Mouse (Mus musculus) gonadal fat pad, adult 2 months (tissue): ENCODE results near the gene Gon4l. TPM values are rescaled to one million over a fixed set of nuclear protein-coding genes. Genes with fewer than 3 reads are reported as not detected.
"Not testable (repeated sequence)": the region's sequence is repeated elsewhere in the genome, so short reads cannot be mapped to it uniquely, and the experiment has no call there.

Source experiments
- DNase-seq: peaks from one replicate; pipeline ENCODE4 v3.0.0-alpha.2; 2012; ENCODE audit warnings: low read depth
- polyA plus RNA-seq: library from polyadenylated mRNA; depleted of rRNA; stranded (reverse); fragments of >200 nt; gene quantifications from 2 replicates; pipeline ENCODE4 v1.2.3, GENCODE M21; 2012; rRNA removed

Gon4l gene
- 13.3 and 14.3 TPM in 2 replicates for polyA plus RNA-seq

DNA sequence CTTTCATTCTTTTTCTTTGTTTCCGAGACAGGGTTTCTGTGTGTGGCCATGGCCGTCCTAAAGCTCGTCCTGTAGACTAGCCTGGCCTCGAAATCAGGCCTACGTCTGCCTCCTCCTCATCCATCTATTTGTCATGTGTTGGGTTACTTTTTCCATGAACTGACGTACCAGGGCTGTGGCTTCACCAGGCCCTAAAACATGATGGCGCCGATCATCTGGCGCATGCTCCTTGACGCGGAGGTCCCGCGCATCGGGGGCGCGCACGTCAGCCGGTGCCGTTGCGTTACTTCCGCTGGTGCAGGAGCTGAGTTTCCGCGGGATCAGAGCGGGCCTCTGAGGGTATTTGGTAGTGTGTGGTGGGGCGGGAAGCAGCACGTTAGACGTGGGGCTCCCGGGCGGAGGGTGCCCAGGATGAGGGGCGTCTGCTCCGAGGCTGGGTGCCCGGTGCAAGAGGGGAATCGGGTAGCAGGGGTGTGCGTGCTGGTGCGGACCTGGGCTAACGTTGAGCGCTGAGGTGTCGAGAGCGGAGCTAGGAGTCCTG, at the start of gene Gon4l:
TSS of gene Gon4l (plus strand) at position 281 of the 541 bp plus-strand sequence.
- not testable (repeated sequence) for DNase-seq

DNA sequence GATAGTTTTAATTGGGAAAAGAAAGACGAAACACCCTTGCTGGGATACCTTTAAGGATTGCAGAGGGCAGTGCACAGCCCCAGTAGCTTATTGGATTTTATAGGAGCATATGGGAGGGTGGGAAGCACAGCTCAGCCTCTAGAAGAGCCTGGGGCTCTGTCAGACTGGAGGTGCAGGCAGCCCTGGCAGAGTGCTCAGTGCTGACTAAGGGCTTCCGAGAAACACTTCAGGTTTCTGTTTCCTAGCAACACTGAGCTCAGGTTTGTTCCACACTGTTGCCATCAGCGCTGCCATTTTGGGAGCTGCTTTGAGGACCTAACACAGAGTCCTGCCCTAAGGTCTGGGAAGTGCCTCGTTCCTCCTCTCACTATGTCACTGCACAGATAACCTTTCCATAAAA, 48.7 kb upstream of the Gon4l start:
- not testable (repeated sequence) for DNase-seq

DNA sequence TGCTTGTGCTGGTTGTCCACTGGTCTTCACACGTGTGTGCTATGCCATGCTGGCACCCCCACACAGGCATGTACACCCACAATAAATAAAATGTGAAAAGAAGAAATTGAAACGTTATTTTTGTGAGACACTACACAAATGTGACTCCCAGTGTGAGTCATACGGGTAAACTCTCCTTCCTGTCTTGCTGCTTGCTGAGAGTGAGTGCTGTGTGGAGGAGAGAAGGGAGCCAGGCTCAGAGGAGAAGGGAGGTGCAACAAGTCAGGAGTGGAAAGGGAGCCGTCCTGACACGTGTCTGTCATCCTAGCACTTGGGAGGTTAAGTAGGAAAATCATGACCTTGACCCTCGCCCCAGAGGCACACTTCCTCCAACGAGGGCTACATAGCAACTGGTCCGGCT, 48.2 kb upstream of the Gon4l start:
- DNase-seq: not testable (repeated sequence)

DNA sequence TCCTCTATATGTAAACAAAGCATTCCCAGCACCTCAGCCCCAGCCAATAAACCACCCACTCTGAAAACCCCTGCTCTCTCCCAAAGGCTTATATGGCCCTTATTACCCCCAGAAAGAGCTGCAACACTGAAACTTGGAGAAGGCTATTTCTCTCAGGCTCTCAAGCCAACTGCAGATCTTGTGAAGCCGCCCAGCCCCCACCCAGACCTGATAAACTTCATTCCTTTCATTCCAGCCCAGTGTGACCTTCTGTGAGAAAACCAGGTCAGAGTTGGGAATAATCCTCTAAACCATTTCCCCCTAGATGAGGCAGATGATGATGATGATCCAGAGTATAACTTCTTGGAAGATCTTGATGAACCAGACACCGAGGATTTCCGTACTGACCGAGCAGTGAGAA, 47.0 kb upstream of the Gon4l start:
- DNase-seq: not testable (repeated sequence)

GRCm38 (mm10) chr3:88797507-88797906, 37.5 kb upstream of the Gon4l start:
- not testable (repeated sequence) for DNase-seq

- no peak for DNase-seq
These were observed 31.0 kb upstream of the Gon4l start for GRCm38 (mm10) chr3:88803910-88804540.

- DNase-seq: no peak
These were observed 9.3 kb upstream of the Gon4l start for GRCm38 (mm10) chr3:88825710-88826109.

GRCm38 (mm10) chr3:88827231-88827630, 7.8 kb upstream of the Gon4l start:
- DNase-seq: no peak

DNA sequence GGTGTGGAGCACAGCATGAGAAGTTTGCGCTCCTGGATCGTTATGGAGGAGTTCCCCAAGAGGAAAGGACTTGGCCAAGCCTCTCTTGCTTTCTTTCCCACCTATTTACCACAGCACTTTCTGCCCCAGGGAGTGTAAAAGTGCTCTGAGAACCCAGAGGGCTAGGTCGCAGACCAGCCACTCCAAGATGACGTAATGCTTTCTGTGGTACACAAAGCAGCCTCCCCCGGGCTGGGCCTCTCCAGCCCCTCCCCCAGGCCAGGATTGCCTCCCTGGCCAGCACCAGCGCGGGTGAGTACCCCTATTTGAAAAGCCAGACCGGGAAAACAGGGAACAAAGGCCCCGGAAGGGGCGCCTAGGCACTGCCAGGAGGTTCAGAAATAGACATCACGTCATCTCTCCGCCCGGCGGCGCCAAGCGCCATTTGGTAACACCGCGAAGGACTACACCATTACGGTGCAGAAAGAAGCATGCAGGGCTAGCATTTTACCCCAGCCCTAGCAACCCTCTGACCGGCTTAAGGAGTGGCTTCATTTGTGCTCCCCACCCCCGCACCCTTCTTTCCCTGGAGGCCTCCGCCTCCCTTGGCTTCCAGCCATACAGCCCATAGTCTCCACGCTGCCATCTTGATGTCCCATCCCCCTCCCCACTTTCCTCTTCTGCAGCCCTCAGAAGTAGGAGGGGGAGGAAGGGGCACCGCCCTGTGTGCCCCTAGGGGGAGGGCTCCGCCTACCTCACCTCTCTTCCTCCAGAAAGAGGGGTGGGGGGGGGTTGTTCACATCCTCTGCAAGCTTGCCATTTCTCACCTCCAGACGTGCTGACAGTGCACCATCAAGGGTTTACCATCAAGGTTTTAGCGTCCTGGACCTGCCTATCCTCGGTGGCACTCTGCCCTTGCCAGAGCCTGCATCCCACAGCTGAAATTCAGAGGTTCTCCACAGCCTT, 3.6 kb upstream of the Gon4l start:
- DNase-seq: not testable (repeated sequence)

DNA sequence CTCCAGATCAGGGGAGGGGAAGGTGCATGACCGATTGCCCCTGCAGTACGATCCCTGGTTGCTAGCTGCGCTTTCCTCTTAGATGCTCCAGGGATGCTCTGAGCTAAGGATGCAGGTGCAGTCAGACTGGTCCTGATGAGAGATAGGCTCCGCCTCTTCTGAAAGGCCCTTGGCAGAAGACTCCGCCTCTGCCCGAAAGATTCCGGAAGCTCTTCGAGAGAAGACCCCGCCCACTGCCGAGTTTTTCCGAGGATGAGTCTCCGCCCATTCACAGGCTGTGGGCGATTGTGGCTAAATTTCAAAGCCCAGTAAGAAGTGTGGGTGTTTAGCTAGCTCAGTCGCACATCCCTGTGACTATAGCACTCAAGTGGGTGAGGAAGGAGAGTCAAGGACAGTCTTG, 2.6 kb upstream of the Gon4l start:
- DNase-seq: peak; percentile 41

GRCm38 (mm10) chr3:88849172-88849571, 14.1 kb downstream of the Gon4l start:
- peak; percentile 42 for DNase-seq

DNA sequence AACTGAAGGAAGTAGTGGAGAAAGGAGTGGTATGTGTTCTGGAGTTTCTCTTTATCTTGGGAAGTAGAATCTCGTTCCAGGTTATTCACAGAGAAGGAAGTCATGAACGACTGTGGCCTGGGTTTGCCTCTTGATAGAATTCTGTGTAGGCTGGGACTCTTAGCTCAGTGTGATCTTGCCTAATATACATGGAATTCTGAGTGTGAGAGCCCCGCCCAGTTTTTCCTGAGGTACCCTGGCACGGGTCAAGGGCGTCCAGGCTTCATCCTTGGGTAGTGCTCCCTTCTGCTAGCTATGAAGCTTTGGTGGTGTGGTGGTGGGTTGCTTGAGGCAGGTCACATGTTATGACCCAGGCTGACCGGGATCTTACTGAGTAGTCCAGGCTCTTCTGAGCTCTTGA, 20.8 kb downstream of the Gon4l start:
- no peak for DNase-seq

GRCm38 (mm10) chr3:88862129-88862528, 27.1 kb downstream of the Gon4l start:
- no peak for DNase-seq

GRCm38 (mm10) chr3:88866735-88867134, 31.7 kb downstream of the Gon4l start:
- DNase-seq: not testable (repeated sequence)

GRCm38 (mm10) chr3:88867177-88867576, 32.1 kb downstream of the Gon4l start:
- DNase-seq: not testable (repeated sequence)

- DNase-seq: not testable (repeated sequence)
These were observed 33.4 kb downstream of the Gon4l start for GRCm38 (mm10) chr3:88868449-88868848.

GRCm38 (mm10) chr3:88882536-88882935, 47.5 kb downstream of the Gon4l start:
- DNase-seq: not testable (repeated sequence)

- not testable (repeated sequence) for DNase-seq
These were observed 58.0 kb downstream of the Gon4l start for GRCm38 (mm10) chr3:88893011-88893410.

- no peak for DNase-seq
These were observed 69.8 kb downstream of the Gon4l start for GRCm38 (mm10) chr3:88904803-88905202.

DNA sequence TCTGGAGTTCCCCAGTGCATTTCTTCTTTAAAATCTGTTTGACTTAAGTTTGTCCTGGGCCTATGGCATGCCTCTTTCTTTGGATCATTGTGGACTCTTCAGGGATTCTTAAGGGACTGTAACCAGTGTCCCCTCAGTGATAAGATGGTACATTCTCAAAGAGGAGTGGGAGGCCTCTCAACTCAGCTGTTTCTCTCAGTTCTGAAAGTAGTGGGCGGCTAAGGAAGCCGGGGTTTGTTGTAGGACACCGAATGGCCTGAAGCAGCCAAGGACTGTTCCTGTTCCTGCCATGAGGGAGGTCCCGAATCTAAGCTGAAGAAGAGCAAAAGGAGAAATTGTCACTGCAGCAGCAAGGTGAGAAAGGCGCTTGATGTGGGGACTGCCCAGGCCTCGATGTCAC, 70.2 kb downstream of the Gon4l start:
- DNase-seq: no peak

- no peak for DNase-seq
These were observed 70.7 kb downstream of the Gon4l start for GRCm38 (mm10) chr3:88905741-88906140.

GRCm38 (mm10) chr3:88906393-88907159, 71.5 kb downstream of the Gon4l start:
- no peak for DNase-seq
